Mouse (Mus musculus) limb, embryonic 13.5 days (tissue): ENCODE measurements around the gene Ak9. TPM values are rescaled to one million over a fixed set of nuclear protein-coding genes. Genes with fewer than 3 reads are reported as not detected.

ENCODE experiments used
- ATAC-seq: fragments of 200-750 bp; cut with Nextera tagmentation; 2 replicates; pipeline ENCODE4 v1.8.0; 2017; ENCODE audit warnings: low read depth, moderate number of reproducible peaks, moderate TSS enrichment; ENCODE audit not compliant: low FRiP score
- H3K27ac ChIP-seq: fragments of 300-500 bp; sonication (generic); 2 replicates; pipeline ENCODE4 v1.5.1; 2015; ENCODE audit warnings: inconsistent platforms, mild to moderate bottlenecking, moderate library complexity
- H3K27me3 ChIP-seq: fragments of 300-500 bp; sonication (generic); 2 replicates; pipeline ENCODE4 v1.6.1; 2015; ENCODE audit warnings: mild to moderate bottlenecking, inconsistent platforms
- H3K36me3 ChIP-seq: fragments of 300-500 bp; sonication (generic); 2 replicates; pipeline ENCODE4 v1.6.1; 2015; ENCODE audit warnings: inconsistent platforms, mild to moderate bottlenecking, moderate library complexity
- H3K4me1 ChIP-seq: fragments of 300-500 bp; sonication (generic); 2 replicates; pipeline ENCODE4 v1.6.1; 2015; ENCODE audit warnings: inconsistent platforms
- H3K4me2 ChIP-seq: fragments of 300-500 bp; sonication (generic); replicated peaks from 2 replicates; pipeline ENCODE4 v1.6.1; 2015; ENCODE audit warnings: inconsistent platforms, mild to moderate bottlenecking, moderate library complexity
- H3K4me3 ChIP-seq: fragments of 300-500 bp; sonication (generic); 2 replicates; pipeline ENCODE4 v1.5.1; 2015; ENCODE audit warnings: moderate library complexity, mild to moderate bottlenecking, inconsistent platforms
- H3K9ac ChIP-seq: fragments of 300-500 bp; sonication (generic); 2 replicates; pipeline ENCODE4 v1.6.1; 2015; ENCODE audit warnings: mild to moderate bottlenecking, inconsistent platforms
- H3K9me3 ChIP-seq: fragments of 300-500 bp; sonication (generic); 2 replicates; pipeline ENCODE4 v1.6.1; 2016; ENCODE audit warnings: inconsistent platforms
- WGBS: fragments of 180-500 bp; shearing (Covaris S2); methylation state at CpG from one replicate; pipeline ENCODE4 v1.1.7; 2015; 5-methylcytosine and 5-hydroxymethylcytosine counted together
- polyA plus RNA-seq: library from polyadenylated mRNA; unstranded; fragments of >200 nt; fragmentation: Nextera tagmentation; extraction: Ambion mirVana; gene quantifications from 2 replicates; pipeline ENCODE4 v1.2.1, GENCODE M21; 2015

Ak9 gene
- polyA plus RNA-seq, 1 experiment from 2014 or later, result not detected

DNA sequence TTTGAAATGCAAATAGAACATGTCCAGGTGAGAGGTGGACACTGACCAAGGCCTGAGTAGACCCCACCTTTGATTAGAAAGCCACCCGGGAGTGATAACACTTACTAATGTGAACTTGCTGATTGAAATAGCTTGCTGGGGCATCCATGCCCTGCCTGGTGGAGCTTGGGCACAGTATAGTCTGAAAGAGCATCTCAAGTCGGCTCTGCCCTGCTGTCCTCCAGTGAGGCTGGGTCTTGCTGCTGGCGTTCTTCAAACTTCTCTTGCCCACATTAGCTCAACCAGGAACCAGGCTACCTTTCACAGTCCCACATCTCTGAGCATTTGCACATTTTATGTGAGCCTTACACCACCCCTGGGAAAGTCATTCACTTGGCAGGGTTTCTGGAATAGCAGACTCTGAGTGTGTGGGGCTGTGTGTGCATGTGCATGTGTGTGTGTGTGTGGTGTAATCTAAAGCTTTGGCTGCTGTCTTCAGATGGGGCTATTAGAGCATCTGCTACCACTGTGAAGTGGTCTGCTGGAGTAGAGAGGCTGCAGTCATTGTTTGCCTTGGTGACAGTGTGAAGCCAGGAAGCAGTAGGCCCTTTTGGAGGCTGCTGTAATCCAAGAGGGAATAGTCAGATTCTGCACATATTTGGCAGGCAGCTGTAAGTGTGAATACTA, 157.4 kb downstream of the Ak9 start:
- 80% methylated on average over 3 of the region's 3 CpGs for WGBS
- Histone ChIP-seq H3K4me1 (no peaks in the 10 kb centered on the region), H3K4me3 (no peak overlapping the region), H3K9ac (no peak overlapping the region), H3K27me3 (no peaks in the 10 kb centered on the region), H3K4me2 (no peak overlapping the region), H3K27ac (no peak overlapping the region), H3K36me3 (peaks cover 65% of the 10 kb centered on the region), H3K9me3 (no peaks in the 10 kb centered on the region)
- no peak for ATAC-seq

DNA sequence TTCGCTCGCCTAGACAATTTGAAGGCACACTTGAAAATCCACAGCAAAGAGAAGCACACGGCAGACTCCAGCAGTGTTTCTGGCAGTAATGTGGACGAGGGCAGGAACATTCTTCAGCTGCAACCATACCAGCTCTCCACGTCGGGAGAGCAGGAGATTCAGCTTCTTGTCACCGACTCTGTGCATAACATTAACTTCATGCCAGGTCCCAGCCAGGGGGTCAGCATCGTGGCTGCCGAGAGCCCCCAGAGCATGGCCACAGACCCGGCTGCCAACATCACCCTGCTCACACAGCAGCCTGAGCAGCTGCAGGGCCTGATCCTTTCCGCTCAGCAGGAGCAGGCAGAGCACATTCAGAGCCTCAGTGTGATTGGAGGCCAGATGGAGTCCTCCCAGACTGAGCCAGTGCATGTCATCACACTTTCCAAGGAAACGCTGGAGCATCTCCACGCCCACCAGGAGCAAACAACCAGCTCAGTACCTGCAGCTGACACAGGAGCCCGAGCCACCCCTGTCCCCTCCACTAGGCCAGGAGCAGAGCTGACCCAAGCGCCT, 160.7 kb downstream of the Ak9 start:
- no peak overlapping the region for H3K4me3 ChIP-seq
- no peaks in the 10 kb centered on the region for H3K27me3 ChIP-seq
- no peaks in the 10 kb centered on the region for H3K9me3 ChIP-seq
- no peaks in the 10 kb centered on the region for H3K4me1 ChIP-seq
- no peak for ATAC-seq
- peaks cover 64% of the 10 kb centered on the region for H3K36me3 ChIP-seq
- H3K27ac ChIP-seq, result no peak overlapping the region
- H3K4me2 ChIP-seq, result no peak overlapping the region
- 57% methylated on average over 15 of the region's 15 CpGs for WGBS
- no peak overlapping the region for H3K9ac ChIP-seq

DNA sequence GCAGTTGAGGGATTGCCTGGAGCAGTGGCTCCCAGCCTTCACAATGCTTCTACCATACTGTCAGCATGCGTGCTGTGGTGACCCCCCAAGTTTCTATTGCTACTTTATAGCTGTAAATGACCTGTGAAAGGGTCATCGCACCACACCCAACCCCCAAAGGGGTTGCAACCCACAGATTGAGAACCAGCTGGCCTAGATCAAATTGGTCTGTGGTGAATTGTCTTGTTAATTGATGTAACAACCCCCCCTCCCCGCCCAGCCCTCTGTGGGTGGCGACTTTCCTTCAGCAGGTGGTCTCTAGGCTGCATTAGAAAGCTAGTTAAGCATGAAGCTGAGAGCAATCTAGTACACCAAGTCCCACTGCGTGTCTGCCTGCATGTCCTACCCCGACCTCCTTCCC, 163.5 kb downstream of the Ak9 start:
- H3K4me1 ChIP-seq, result no peaks in the 10 kb centered on the region
- no peak overlapping the region for H3K27ac ChIP-seq
- H3K9me3 ChIP-seq, result no peaks in the 10 kb centered on the region
- H3K4me3 ChIP-seq, result no peak overlapping the region
- no peak for ATAC-seq
- H3K36me3 ChIP-seq, result peaks cover 45% of the 10 kb centered on the region
- no peak overlapping the region for H3K9ac ChIP-seq
- no peaks in the 10 kb centered on the region for H3K27me3 ChIP-seq
- H3K4me2 ChIP-seq, result no peak overlapping the region
- 35% methylated on average over 6 of the region's 6 CpGs for WGBS

DNA sequence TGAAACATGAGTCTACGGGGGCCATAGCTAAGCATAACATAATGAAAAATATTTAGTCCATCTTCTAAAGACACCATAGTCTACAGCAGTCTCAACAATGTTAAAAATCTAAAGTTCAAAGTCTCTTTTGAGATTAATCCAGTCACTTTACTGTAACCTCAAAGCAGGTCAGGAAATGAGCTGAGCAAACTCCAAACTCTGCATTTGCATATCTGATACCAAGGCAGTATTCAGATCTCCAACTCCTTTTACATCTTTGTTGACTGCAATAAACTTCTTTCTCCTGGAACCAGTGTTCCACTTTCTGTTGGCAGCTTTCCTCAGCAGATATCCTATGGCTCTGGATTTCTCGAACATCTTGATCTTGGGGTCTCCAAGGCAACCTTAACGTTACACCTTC, 166.9 kb downstream of the Ak9 start:
- 81% methylated on average over 3 of the region's 3 CpGs for WGBS
- H3K9me3 ChIP-seq, result no peaks in the 10 kb centered on the region
- H3K9ac ChIP-seq, result no peak overlapping the region
- no peaks in the 10 kb centered on the region for H3K27me3 ChIP-seq
- ATAC-seq, result no peak
- no peak overlapping the region for H3K27ac ChIP-seq
- no peak overlapping the region for H3K4me2 ChIP-seq
- peaks cover 23% of the 10 kb centered on the region for H3K36me3 ChIP-seq
- no peak overlapping the region for H3K4me3 ChIP-seq
- peaks cover 17% of the 10 kb centered on the region for H3K4me1 ChIP-seq

DNA sequence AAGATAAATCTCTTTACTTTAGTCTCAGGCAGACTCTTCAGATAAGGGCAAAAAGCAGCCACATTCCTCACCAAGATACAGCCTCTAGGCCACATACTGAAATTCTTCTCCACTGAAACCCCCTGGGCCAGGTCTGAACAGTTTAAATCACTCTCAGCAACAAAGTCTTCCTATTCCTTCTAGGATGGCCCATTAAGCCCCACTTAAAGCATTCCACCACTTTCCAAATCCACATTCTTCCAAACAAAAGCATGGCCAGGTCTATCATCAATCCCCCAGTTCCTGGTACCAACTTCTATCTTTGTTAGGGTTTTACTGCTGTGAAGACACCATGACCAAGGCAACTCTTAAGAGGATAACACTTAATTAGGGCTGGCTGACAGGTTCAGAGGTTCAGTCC, 168.8 kb downstream of the Ak9 start:
- Histone ChIP-seq H3K9ac (no peak overlapping the region), H3K27me3 (no peaks in the 10 kb centered on the region), H3K4me3 (no peak overlapping the region), H3K4me1 (peaks cover 30% of the 10 kb centered on the region), H3K4me2 (no peak overlapping the region), H3K9me3 (no peaks in the 10 kb centered on the region), H3K36me3 (peaks cover 13% of the 10 kb centered on the region), H3K27ac (no peak overlapping the region)
- ATAC-seq, result no peak

DNA sequence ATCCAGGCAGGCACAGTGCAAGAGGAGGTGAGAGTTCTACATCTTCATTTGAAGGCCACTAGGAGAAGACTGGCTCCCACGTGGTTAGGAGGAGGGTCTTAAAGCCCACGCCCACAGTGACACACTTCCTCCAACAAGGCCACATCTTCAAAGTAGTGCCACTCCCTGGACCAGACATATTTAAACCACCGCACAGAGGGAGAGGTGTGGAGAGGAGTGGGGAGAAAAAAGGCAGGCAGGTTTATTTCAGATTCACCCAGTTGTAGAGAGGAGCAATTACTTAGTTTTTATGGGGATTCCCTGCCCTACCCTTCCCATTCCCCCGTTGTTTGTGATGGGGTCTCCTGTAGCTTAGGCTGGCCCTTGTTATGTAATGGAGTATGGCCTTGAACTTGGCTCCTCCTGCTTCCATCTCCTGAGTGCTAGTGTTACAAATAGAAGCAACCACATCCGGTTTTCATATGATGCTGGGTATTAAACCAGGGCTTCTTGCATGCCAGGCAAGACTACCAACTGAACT, 169.2 kb downstream of the Ak9 start:
- WGBS, result 73% methylated on average over 5 of the region's 5 CpGs
- Histone ChIP-seq H3K4me1 (peaks cover 35% of the 10 kb centered on the region), H3K4me2 (no peak overlapping the region), H3K4me3 (no peak overlapping the region), H3K9me3 (no peaks in the 10 kb centered on the region), H3K27me3 (no peaks in the 10 kb centered on the region), H3K9ac (no peak overlapping the region), H3K36me3 (peaks cover 12% of the 10 kb centered on the region), H3K27ac (no peak overlapping the region)
- no peak for ATAC-seq

DNA sequence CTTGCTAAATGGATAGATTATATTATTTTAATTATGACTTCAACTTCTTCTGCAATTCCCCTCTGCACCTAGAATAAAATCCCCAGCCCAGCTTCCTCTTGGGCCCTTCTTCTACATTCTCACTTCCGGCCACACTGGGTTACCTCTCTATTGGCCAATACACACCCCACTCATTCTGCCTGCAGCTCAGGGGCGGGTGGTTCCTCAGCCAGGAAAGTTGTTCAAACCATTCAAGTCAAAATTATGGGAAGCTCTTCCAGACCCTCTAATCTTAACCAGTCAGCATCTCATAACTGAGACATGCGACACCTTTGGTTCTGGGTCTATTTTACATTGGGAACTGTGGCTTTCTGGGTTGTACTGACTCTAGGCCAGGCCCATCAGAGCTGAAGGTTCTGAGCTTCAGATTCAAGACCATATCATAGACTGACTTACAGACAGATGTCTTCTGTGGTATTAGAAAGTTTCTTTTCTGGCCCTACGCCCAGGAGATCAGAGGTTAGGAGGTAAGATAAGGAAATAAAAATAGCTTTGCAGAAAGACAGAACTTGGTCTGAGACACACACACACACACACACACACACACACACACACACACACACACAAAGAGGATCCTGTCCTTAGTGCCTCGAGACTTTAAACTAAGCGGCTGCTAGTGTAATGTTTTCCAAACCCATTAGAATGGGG, 170.1 kb downstream of the Ak9 start:
- Histone ChIP-seq H3K27ac (no peak overlapping the region), H3K27me3 (no peaks in the 10 kb centered on the region), H3K4me3 (no peak overlapping the region), H3K4me2 (no peak overlapping the region), H3K9me3 (no peaks in the 10 kb centered on the region), H3K36me3 (peaks cover 13% of the 10 kb centered on the region), H3K9ac (no peak overlapping the region), H3K4me1 (peaks cover 38% of the 10 kb centered on the region)
- 79% methylated on average over 6 of the region's 6 CpGs for WGBS
- no peak for ATAC-seq

DNA sequence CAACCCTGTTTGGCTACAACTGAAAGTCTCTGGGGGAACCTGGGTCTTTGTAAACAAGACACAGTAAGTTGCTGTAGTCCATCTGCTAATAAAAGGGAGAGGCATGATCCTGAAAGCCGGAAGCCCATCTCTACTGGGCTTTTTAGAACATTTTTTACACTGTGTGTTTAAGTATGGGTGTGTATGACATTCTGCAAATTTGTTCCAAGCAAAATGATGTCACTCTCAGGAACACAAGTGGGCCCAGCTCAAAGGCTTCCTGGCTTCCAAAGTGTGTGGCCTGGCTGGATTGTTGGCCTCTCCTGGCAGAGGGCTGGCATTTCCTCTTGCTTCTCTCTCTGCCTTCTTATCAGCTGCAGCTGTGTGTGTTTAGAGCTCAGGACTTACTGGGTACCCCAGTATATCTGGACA, 171.2 kb downstream of the Ak9 start:
- peak overlapping the region; percentile 89; the same call in 1 of the 2 replicates for H3K4me2 ChIP-seq
- H3K36me3 ChIP-seq, result peaks cover 20% of the 10 kb centered on the region
- no peaks in the 10 kb centered on the region for H3K27me3 ChIP-seq
- no peak for ATAC-seq
- H3K9me3 ChIP-seq, result no peaks in the 10 kb centered on the region
- peaks cover 38% of the 10 kb centered on the region for H3K4me1 ChIP-seq
- H3K9ac ChIP-seq, result peak overlapping the region; percentile 43; the same call in 1 of the 2 replicates
- WGBS, result 44% methylated on average over 1 of the region's 1 CpGs
- peak overlapping the region; percentile 53 for H3K27ac ChIP-seq
- H3K4me3 ChIP-seq, result no peak overlapping the region

DNA sequence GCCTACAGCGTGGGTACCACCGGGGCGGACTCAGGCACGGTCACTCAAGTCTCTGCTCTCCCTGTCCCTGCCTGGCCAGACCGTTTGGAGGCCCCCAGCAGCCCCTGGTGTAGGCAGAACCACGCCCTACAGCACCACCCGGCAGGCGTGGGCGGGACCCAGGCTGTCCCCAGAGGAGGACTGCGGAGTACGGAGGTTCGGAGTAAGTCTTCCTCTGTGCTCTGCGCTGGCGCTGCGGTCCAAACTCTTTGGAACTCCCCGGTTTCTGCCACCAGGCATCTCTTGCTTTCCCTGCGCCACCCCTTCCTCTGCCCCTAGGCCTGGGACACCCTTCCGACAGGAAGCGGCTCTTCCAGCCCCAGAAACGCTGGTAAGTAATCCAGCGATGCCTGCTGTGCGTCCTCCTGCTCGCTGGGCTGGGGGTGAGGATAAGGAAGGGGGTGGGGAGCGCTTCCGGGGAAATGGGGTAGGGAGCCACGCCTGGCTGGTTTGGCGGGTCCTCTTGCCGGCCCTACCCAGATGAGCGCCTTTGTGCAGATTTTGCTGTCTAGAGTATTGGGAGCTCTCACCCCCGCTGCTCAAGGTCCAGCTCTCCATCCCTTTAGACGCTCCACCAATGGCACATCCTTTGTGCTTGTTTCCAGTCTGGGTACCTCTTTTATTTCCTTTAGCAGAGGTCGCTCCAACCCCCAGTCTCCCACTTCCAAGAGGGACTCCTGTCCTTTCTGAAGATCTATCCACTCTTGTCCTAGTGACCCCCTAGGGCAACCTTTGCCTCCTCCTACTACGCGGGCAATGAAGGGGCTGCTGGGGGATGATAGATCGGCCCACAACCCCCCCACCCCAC, 172.6 kb downstream of the Ak9 start, which contains the start of gene Mical1:
TSS of gene Mical1 (plus strand) at position 144 of the 847 bp plus-strand sequence.
- Histone ChIP-seq H3K4me1 (peaks cover 38% of the 10 kb centered on the region), H3K36me3 (peaks cover 34% of the 10 kb centered on the region), H3K27me3 (no peaks in the 10 kb centered on the region), H3K27ac (peak within 1 kb of the TSS; percentile 89), H3K9me3 (no peaks in the 10 kb centered on the region), H3K4me2 (peak within 1 kb of the TSS; percentile 89), H3K9ac (peak within 1 kb of the TSS; percentile 83), H3K4me3 (peak within 1 kb of the TSS; percentile 72)
- WGBS, result under 1% methylated on average over 35 of the region's 35 CpGs
- peak; percentile 79 for ATAC-seq

DNA sequence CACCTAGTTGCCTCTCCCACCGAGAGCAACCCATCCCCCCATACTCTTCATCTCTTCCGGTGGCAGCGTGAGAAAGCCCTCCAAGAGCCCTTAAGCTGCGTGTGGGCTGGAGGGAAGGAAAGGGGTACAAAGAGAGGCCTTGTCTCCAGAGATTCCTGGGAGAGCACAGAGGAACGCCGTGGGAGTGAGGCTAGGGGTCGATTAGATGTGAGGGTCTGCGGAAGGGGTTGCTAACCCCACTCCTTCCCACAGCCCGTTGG, 173.2 kb downstream of the Ak9 start:
- H3K27ac ChIP-seq, result peak overlapping the region; percentile 89
- no peaks in the 10 kb centered on the region for H3K27me3 ChIP-seq
- peaks cover 40% of the 10 kb centered on the region for H3K36me3 ChIP-seq
- H3K9me3 ChIP-seq, result no peaks in the 10 kb centered on the region
- peak overlapping the region; percentile 72 for H3K4me3 ChIP-seq
- H3K9ac ChIP-seq, result peak overlapping the region; percentile 83
- peak overlapping the region; percentile 89 for H3K4me2 ChIP-seq
- peaks cover 38% of the 10 kb centered on the region for H3K4me1 ChIP-seq
- 0% methylated on average over 9 of the region's 9 CpGs for WGBS
- ATAC-seq, result no peak

DNA sequence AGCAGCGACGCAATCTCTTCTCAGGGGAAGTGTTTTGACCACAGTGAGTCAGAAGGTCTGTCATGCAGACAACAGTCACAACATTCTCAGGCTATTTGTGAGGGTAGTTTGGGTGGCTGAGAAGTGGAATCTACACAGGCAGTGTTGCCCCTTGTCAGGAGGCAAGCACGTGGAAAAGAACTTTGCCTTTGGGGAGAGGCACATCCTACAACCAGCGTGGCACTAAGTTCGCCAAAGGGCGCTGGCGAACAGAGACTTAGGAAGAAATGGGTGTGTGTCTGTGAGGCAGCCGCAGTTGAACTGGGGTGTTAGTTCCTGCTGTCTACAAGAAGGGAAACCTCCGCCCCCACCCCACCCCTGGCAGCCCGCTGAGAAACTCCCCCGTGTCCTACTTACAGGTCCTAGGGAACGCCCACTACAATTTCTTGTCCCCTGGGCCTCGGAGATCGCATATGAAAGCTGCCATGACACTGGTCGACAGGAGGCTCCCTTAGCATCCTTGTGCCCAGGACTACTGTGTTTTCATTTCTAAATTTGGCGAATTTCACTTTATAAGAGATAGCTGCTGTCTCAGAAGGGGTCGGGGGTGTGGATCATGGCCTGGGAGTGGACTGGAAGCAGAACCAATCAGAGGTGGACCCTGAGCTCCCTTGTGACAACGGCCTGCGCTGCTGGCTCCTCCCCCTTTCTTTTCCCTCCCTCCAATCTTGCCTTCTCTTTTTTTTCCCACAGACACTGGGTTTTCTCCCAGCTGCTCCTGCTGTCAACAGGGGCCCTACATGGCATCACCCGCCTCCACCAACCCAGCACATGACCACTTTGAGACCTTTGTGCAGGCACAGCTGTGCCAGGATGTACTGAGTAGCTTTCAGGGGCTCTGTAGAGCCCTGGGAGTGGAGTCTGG, 173.8 kb downstream of the Ak9 start:
- Histone ChIP-seq H3K9me3 (no peaks in the 10 kb centered on the region), H3K27me3 (no peaks in the 10 kb centered on the region), H3K4me3 (peak overlapping the region; percentile 72), H3K4me2 (peak overlapping the region; percentile 89), H3K27ac (peak overlapping the region; percentile 89), H3K9ac (peak overlapping the region; percentile 83), H3K4me1 (peaks cover 38% of the 10 kb centered on the region), H3K36me3 (peaks cover 45% of the 10 kb centered on the region)
- peak; percentile 69 for ATAC-seq
- WGBS, result 4% methylated on average over 20 of the region's 20 CpGs
